Mouse (Mus musculus) kidney, adult 18-20 months (tissue): ENCODE measurements at regions not wholly inside any gene's neighbourhood (a gene's known extent, or its start where the extent isn't known, plus 50 kb on each side); places are given as distances from the start of the nearest gene placed in this dataset.

ENCODE experiments used
- DNase-seq: peaks from one replicate; pipeline ENCODE4 v3.0.0; 2021

GRCm38 (mm10) chr4:131014301-131015081, 70.3 kb downstream of the Matn1 start:
- DNase-seq = no peak

- no peak for DNase-seq
Measured at GRCm38 (mm10) chr4:131015156-131015555, 71.0 kb downstream of the Matn1 start.

- DNase-seq = no peak
Measured at GRCm38 (mm10) chr4:131023601-131024000, 79.4 kb downstream of the Matn1 start.

- DNase-seq = no peak
Measured at GRCm38 (mm10) chr4:131036292-131036691, 92.1 kb downstream of the Matn1 start.

GRCm38 (mm10) chr4:131037179-131037578, 93.0 kb downstream of the Matn1 start:
- DNase-seq = no peak

- DNase-seq = no peak
Measured at GRCm38 (mm10) chr4:131039686-131040085, 95.5 kb downstream of the Matn1 start.

GRCm38 (mm10) chr4:131041210-131041609, 97.0 kb downstream of the Matn1 start:
- DNase-seq = no peak

- no peak for DNase-seq
Measured at GRCm38 (mm10) chr4:131046101-131046500, 101.9 kb downstream of the Matn1 start.

GRCm38 (mm10) chr4:131046969-131047650, 102.9 kb downstream of the Matn1 start:
- DNase-seq = no peak

GRCm38 (mm10) chr4:131056293-131056692, 112.1 kb downstream of the Matn1 start:
- no peak for DNase-seq

- no peak for DNase-seq
Measured at GRCm38 (mm10) chr4:131059572-131059971, 115.4 kb downstream of the Matn1 start.

- no peak for DNase-seq
Measured at GRCm38 (mm10) chr4:131060191-131060680, 116.1 kb downstream of the Matn1 start.

- no peak for DNase-seq
Measured at GRCm38 (mm10) chr4:131060706-131061105, 116.5 kb downstream of the Matn1 start.

- no peak for DNase-seq
Measured at GRCm38 (mm10) chr4:131062592-131062991, 118.4 kb downstream of the Matn1 start.

- DNase-seq = no peak
Measured at GRCm38 (mm10) chr4:131066186-131066939, 122.2 kb downstream of the Matn1 start.

- DNase-seq = no peak
Measured at GRCm38 (mm10) chr4:131070566-131070965, 126.4 kb downstream of the Matn1 start.

- DNase-seq = no peak
Measured at GRCm38 (mm10) chr4:131072623-131073022, 128.4 kb downstream of the Matn1 start.

GRCm38 (mm10) chr4:131073420-131073819, 129.2 kb downstream of the Matn1 start:
- no peak for DNase-seq

GRCm38 (mm10) chr4:131075326-131075932, 131.2 kb downstream of the Matn1 start:
- DNase-seq = no peak

- DNase-seq = no peak
Measured at GRCm38 (mm10) chr4:131076628-131077027, 132.4 kb downstream of the Matn1 start.

- no peak for DNase-seq
Measured at GRCm38 (mm10) chr4:131080113-131080512, 135.9 kb downstream of the Matn1 start.

- no peak for DNase-seq
Measured at GRCm38 (mm10) chr4:131083405-131083804, 139.2 kb downstream of the Matn1 start.

GRCm38 (mm10) chr4:131097421-131097820, 153.2 kb downstream of the Matn1 start:
- no peak for DNase-seq
